Mouse (Mus musculus) brain, embryonic 14.5 days (tissue): ENCODE measurements around the gene Gdap1l1.

Experiments used
- CTCF ChIP-seq: fragments of 200-500 bp; IDR thresholded peaks from 2 replicates; pipeline ENCODE4 v1.5.1; 2012; ENCODE audit warnings: inconsistent platforms, mild to moderate bottlenecking, moderate library complexity, borderline replicate concordance; ENCODE audit not compliant: insufficient read depth, insufficient read length; ENCODE audit errors: extremely low read depth
- POLR2A ChIP-seq: fragments of 200-500 bp; IDR thresholded peaks from 2 replicates; pipeline ENCODE4 v1.6.1; 2012; ENCODE audit warnings: mild to moderate bottlenecking, inconsistent platforms, borderline replicate concordance; ENCODE audit not compliant: poor library complexity, insufficient read depth, insufficient read length, severe bottlenecking; ENCODE audit errors: extremely low read depth

DNA sequence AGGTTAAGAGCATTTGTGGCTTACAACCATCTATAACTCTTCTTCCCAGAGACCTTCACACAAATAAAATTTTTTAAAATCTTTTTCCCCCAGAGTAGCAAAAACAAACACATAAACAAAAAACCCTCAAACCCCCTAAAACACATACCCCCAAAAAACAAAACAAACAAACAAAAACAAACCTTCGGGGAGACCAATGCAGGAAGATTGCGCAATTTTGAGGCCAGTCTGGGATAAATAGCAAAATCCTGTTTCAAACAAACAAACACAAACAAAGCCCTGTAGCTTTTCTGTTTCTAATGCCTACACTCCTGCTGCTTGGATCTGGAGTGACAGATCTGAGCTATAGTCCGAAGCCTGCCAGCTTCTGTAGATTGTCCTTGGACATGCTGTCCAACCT lies 49.1 kb downstream of the Gdap1l1 start:
- TF ChIP-seq POLR2A (no peak), CTCF (no peak)
